9 mouse cellular contexts compared by ENCODE assay signal in the genomic region with DNA sequence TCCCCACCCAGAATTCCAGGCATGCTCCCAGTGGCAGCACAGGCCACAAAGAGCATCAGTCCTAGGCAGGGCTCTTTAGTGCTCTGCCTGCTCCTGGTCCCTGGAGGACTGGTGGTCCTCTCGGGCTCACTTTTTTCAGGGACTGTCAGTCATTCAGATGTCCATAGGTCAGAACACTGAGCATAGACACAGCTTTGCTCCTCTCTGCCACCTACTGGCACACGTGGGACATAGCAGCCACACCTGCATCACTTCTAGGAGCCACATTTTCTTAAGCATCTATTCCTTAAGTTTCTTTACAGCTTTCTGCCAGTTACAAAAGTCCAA. TPM values are rescaled to one million over a fixed set of nuclear protein-coding genes. Genes with fewer than 3 reads are reported as not detected.
A peak's percentile ranks its signal among the peaks of the same experiment; 100 is the strongest.
DNase-seq lines count a peak whose midpoint lies in the region; ATAC-seq and TF ChIP-seq lines count a peak whose summit lies in the region.
"Had no signal": no experiment of that assay in that cellular context is flagged by ENCODE, and none has a peak within 500 bp of the region (broad histone marks: within the 10 kb centered on the region; RNA-seq: fewer than 3 reads in every experiment).

No protein-coding gene starts in this region.

- no peak for ATAC-seq in heart, postnatal 0 days (ENCODE audit: insufficient read depth, low read depth)
- ATAC-seq in forebrain, embryonic 15.5 days (replicated peaks), result peak; percentile 59
- ATAC-seq in midbrain, embryonic 13.5 days, result peak; percentile 51

- no peaks in the 10 kb centered on the region for H3K4me1 ChIP-seq in heart, postnatal 0 days (ENCODE audit: control insufficient read depth, insufficient read depth)
- H3K4me1 ChIP-seq in forebrain, embryonic 15.5 days, result peaks cover 5% of the 10 kb centered on the region; the same call in 1 of the 2 replicates
- H3K4me1 ChIP-seq in midbrain, embryonic 13.5 days (replicated peaks), result no peaks in the 10 kb centered on the region

- peaks cover 3% of the 10 kb centered on the region; the same call in 1 of the 2 replicates for H3K27me3 ChIP-seq in heart, postnatal 0 days (ENCODE audit: control insufficient read depth, insufficient read depth, low read length)
- no peaks in the 10 kb centered on the region for H3K27me3 ChIP-seq in forebrain, embryonic 15.5 days
- no peaks in the 10 kb centered on the region for H3K27me3 ChIP-seq in midbrain, embryonic 13.5 days

- no peaks in the 10 kb centered on the region for H3K36me3 ChIP-seq in heart, postnatal 0 days (replicated peaks; ENCODE audit: control insufficient read depth, insufficient read depth, low read length)
- H3K36me3 ChIP-seq in forebrain, embryonic 15.5 days, result no peaks in the 10 kb centered on the region
- H3K36me3 ChIP-seq in midbrain, embryonic 13.5 days, result no peaks in the 10 kb centered on the region

- H3K27ac ChIP-seq in heart, postnatal 0 days (ENCODE audit: low read depth), result no peak overlapping the region
- H3K27ac ChIP-seq in forebrain, embryonic 15.5 days (replicated peaks), result no peak overlapping the region
- H3K27ac ChIP-seq in midbrain, embryonic 13.5 days, result no peak overlapping the region

- H3K9ac ChIP-seq in heart, postnatal 0 days (replicated peaks; ENCODE audit: low read depth, low read length), result no peak overlapping the region
- no peak overlapping the region for H3K9ac ChIP-seq in forebrain, embryonic 15.5 days (replicated peaks)
- H3K9ac ChIP-seq in midbrain, embryonic 13.5 days (replicated peaks), result no peak overlapping the region

- no peak overlapping the region for H3K4me3 ChIP-seq in heart, postnatal 0 days (ENCODE audit: low read depth, low read length)
- no peak overlapping the region for H3K4me3 ChIP-seq in forebrain, embryonic 15.5 days
- no peak overlapping the region for H3K4me3 ChIP-seq in midbrain, embryonic 13.5 days (replicated peaks)

- WGBS in heart, postnatal 0 days, result 9% methylated on average over 2 of the region's 2 CpGs
- WGBS in forebrain, embryonic 15.5 days, result 4% methylated on average over 2 of the region's 2 CpGs
- WGBS in midbrain, embryonic 13.5 days, result 8% methylated on average over 2 of the region's 2 CpGs

- H3K4me2 ChIP-seq in heart, postnatal 0 days (ENCODE audit: low read depth, low read length), result no peak overlapping the region
- H3K4me2 ChIP-seq in forebrain, embryonic 15.5 days (replicated peaks), result no peak overlapping the region
- H3K4me2 ChIP-seq in midbrain, embryonic 13.5 days (replicated peaks), result no peak overlapping the region

- intact Hi-C loops in heart, postnatal 36 days (cut with DNase I), result loop anchor here (2.0 to 5.0 kb wide), 2 partner anchors 72 to 424 kb away; no protein-coding TSS in a partner anchor
- intact Hi-C loops in heart, postnatal 25 days (cut with DNase I), result loop anchor here (2.0 to 10.0 kb wide), 2 partner anchors 174 to 424 kb away; no protein-coding TSS in a partner anchor

- no peak for TF ChIP-seq EP300 in heart, postnatal 0 days (IDR thresholded peaks at IDR 0.05; ENCODE audit: low read depth)

- no peaks in the 10 kb centered on the region for H3K9me3 ChIP-seq in heart, postnatal 0 days (replicated peaks; ENCODE audit: control insufficient read depth, low read length)
- H3K9me3 ChIP-seq in forebrain, embryonic 15.5 days, result no peaks in the 10 kb centered on the region
- H3K9me3 ChIP-seq in midbrain, embryonic 13.5 days, result no peaks in the 10 kb centered on the region

- no peak for DNase-seq in heart, postnatal 0 days (ENCODE audit: low spot score)
- no peak for DNase-seq in heart, postnatal 36 days
- DNase-seq in NIH3T3 (ENCODE audit: low read depth), result peak; percentile 39
- no peak for DNase-seq in frontal cortex, adult 2 months (ENCODE audit: extremely low spot score in 1 of 2, low spot score in 1 of 2)
- DNase-seq in heart, postnatal 25 days (ENCODE audit: low spot score), result no peak
- no peak for DNase-seq in layer of hippocampus, adult 9-11 months

- peak; percentile 48 for TF ChIP-seq CTCF in heart, postnatal 0 days (IDR thresholded peaks at IDR 0.05; ENCODE audit: low read depth)

RNA-seq across cellular contexts. Expression of a gene that starts 12.6 kb away (rescaled TPM):
- total RNA-seq in heart, postnatal 0 days (2014; rRNA removed; ENCODE audit: low replicate concordance), result 1.7 and 3.5 TPM in 2 replicates
- polyA plus RNA-seq in heart, postnatal 0 days (2015; fragmentation: Nextera tagmentation; extraction: Ambion mirVana), result 0.37 and 0.54 TPM in 2 replicates
- total RNA-seq in heart, postnatal 36 days (2021), result 1 to 10 TPM; 5.7 to 8.2 TPM
- not detected in 2 replicates for polyA plus RNA-seq in forebrain, embryonic 15.5 days (2015; fragmentation: Nextera tagmentation; extraction: Ambion mirVana)
- polyA plus RNA-seq in midbrain, embryonic 13.5 days (2015; fragmentation: Nextera tagmentation; extraction: Ambion mirVana), result not detected in 2 replicates
- polyA plus RNA-seq in frontal cortex, adult 2 months (2012; rRNA removed), result 16.9 and 20.1 TPM in 2 replicates
- 1 to 10 TPM; 4.7 to 4.8 TPM for total RNA-seq in heart, postnatal 25 days (2021)
- total RNA-seq: neutrophil, adult 5-6 weeks had no signal

RNA-seq across cellular contexts. Expression of a gene that starts 54.0 kb away (rescaled TPM):
- not detected in 2 replicates for total RNA-seq in heart, postnatal 0 days (2014; rRNA removed; ENCODE audit: low replicate concordance)
- polyA plus RNA-seq in heart, postnatal 0 days (2015; fragmentation: Nextera tagmentation; extraction: Ambion mirVana), result 0.21 TPM in 1 of 2 replicates, not detected in the other
- not detected for total RNA-seq in heart, postnatal 36 days (2021)
- 0.19 and 0.75 TPM in 2 replicates for polyA plus RNA-seq in forebrain, embryonic 15.5 days (2015; fragmentation: Nextera tagmentation; extraction: Ambion mirVana)
- 0.32 TPM in 1 of 2 replicates, not detected in the other for polyA plus RNA-seq in midbrain, embryonic 13.5 days (2015; fragmentation: Nextera tagmentation; extraction: Ambion mirVana)
- 0.13 TPM in 1 of 2 replicates, not detected in the other for polyA plus RNA-seq in frontal cortex, adult 2 months (2012; rRNA removed)
- total RNA-seq in heart, postnatal 25 days (2021), result under 1 TPM in 1 of 2 experiments, not detected in 1; 0.20 TPM
- total RNA-seq: neutrophil, adult 5-6 weeks had no signal

Comparison
In these comparisons a context has a peak if more than half of its experiments do, and no peak if none do; other contexts are left out.
1. RNA of a gene that starts 12.6 kb away (polyA plus RNA-seq): 16.9 to 20.1 TPM in frontal cortex, adult 2 months; 0.37 to 0.54 TPM in heart, postnatal 0 days, not detected in forebrain, embryonic 15.5 days and not detected in midbrain, embryonic 13.5 days; every median in the first group is over 10 times any median in the second.